Mouse (Mus musculus) midbrain, embryonic 15.5 days (tissue): ENCODE results near the gene Nudt14. TPM values are rescaled to one million over a fixed set of nuclear protein-coding genes. Genes with fewer than 3 reads are reported as not detected.

Source experiments
- ATAC-seq: fragments of 200-750 bp; cut with Nextera tagmentation; replicated peaks from 2 replicates; pipeline ENCODE4 v1.8.0; 2017; ENCODE audit warnings: moderate TSS enrichment
- H3K27ac ChIP-seq: fragments of 300-500 bp; sonication (generic); 2 replicates; pipeline ENCODE4 v1.5.1; 2015; ENCODE audit warnings: mild to moderate bottlenecking, inconsistent platforms
- H3K27me3 ChIP-seq: fragments of 300-500 bp; sonication (generic); replicated peaks from 2 replicates; pipeline ENCODE4 v1.6.1; 2015; ENCODE audit warnings: inconsistent platforms
- H3K36me3 ChIP-seq: fragments of 300-500 bp; sonication (generic); replicated peaks from 2 replicates; pipeline ENCODE4 v1.6.1; 2015; ENCODE audit warnings: inconsistent platforms
- H3K4me1 ChIP-seq: fragments of 300-500 bp; sonication (generic); 2 replicates; pipeline ENCODE4 v1.6.1; 2015; ENCODE audit warnings: inconsistent platforms
- H3K4me2 ChIP-seq: fragments of 300-500 bp; sonication (generic); 2 replicates; pipeline ENCODE4 v1.6.1; 2015; ENCODE audit warnings: inconsistent platforms, mild to moderate bottlenecking, moderate library complexity
- H3K4me3 ChIP-seq: fragments of 300-500 bp; sonication (generic); 2 replicates; pipeline ENCODE4 v1.5.1; 2015; ENCODE audit warnings: mild to moderate bottlenecking, inconsistent platforms
- H3K9ac ChIP-seq: fragments of 300-500 bp; sonication (generic); 2 replicates; pipeline ENCODE4 v1.6.1; 2015; ENCODE audit warnings: mild to moderate bottlenecking, inconsistent platforms
- H3K9me3 ChIP-seq: fragments of 300-500 bp; sonication (generic); 2 replicates; pipeline ENCODE4 v1.6.1; 2016; ENCODE audit warnings: inconsistent platforms
- WGBS: fragments of 180-500 bp; shearing (Covaris S2); methylation state at CpG from one replicate; pipeline ENCODE4 v1.1.7; 2015; ENCODE audit warnings: mixed read lengths; 5-methylcytosine and 5-hydroxymethylcytosine counted together
- polyA plus RNA-seq: library from polyadenylated mRNA; unstranded; fragments of >200 nt; fragmentation: Nextera tagmentation; extraction: Ambion mirVana; gene quantifications from 2 replicates; pipeline ENCODE4 v1.2.1, GENCODE M21; 2015

Gene Nudt14
- polyA plus RNA-seq, 1 experiment from 2014 or later = 60.8 TPM

DNA sequence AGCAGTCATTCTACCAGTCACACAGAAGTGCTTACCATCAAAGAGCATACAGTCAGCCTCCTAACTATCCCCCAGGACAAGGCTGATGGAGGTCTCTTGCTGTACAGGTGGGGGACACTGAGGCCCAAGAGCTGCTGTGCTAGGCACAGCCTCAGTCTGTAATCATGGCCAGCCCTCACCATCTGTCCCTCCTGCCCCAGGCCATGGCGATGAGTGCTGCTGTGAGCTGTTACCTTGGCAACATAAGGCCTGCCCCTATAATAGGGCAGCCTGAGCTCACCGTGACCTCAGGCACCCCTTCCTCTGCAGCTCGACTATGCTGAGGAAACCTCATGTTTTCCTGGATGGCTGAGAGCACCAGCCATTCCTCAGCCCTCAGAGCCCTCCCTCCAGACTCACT, 19.4 kb downstream of the Nudt14 start:
- peaks cover 32% of the 10 kb centered on the region for H3K4me1 ChIP-seq
- 0 out of 2 replicates have a peak, but pooled peaks cover 2% of the 10 kb centered on the region for H3K27me3 ChIP-seq
- no peak overlapping the region for H3K27ac ChIP-seq
- H3K9ac ChIP-seq = no peak overlapping the region
- no peak overlapping the region for H3K4me3 ChIP-seq
- no peak overlapping the region for H3K4me2 ChIP-seq
- 11% methylated on average over 3 of the region's 3 CpGs for WGBS
- H3K9me3 ChIP-seq = no peaks in the 10 kb centered on the region
- H3K36me3 ChIP-seq = peaks cover 10% of the 10 kb centered on the region; the same call in 1 of the 2 replicates
- no peak for ATAC-seq

DNA sequence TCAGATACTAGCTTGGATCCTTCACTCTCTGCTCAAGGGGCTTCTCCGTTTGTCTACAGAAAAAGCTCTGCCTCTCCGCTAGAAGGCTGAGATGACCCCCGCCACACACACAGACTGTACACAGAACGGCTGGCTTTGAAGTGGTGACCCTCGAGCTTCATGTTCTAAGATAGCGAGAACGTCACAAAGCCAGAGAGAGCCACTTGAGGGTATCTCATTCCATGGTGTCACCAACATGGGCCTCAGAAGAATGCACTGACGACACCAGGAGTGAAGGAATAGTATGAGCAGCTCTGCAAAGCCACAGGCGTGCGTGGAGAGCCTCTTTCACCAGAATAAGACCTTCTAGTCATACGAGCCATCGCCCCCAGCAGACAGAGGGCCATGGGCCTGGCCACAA, 20.4 kb downstream of the Nudt14 start:
- Histone ChIP-seq H3K27ac (no peak overlapping the region), H3K9me3 (no peaks in the 10 kb centered on the region), H3K36me3 (peaks cover 18% of the 10 kb centered on the region; the same call in 1 of the 2 replicates), H3K9ac (no peak overlapping the region), H3K4me1 (peaks cover 21% of the 10 kb centered on the region), H3K4me2 (no peak overlapping the region), H3K4me3 (no peak overlapping the region), H3K27me3 (no peaks in the 10 kb centered on the region)
- 84% methylated on average over 12 of the region's 12 CpGs for WGBS
- no peak for ATAC-seq

DNA sequence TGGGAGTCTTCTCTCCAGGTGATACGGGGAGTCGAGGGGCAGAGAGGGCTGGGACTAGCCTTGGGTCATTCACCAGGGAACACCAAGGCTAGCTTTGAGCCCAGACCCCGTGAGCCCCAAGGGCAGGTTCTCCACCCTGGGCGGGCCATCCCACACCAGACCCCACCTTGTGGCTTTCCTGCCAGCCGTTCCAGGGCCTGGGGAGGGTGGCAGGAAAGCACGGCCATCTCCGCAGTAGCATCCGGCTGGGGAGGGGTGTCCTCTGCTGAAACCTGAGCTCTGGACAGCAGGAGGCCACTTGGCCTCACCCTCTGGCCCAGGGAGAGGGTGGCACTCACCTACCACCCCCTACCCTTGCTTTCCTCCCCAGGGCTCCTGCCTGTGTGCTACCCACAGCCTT, 24.0 kb downstream of the Nudt14 start:
- ATAC-seq = no peak
- H3K36me3 ChIP-seq = peaks cover 41% of the 10 kb centered on the region
- H3K9ac ChIP-seq = no peak overlapping the region
- H3K4me3 ChIP-seq = no peak overlapping the region
- H3K9me3 ChIP-seq = no peaks in the 10 kb centered on the region
- peaks cover 13% of the 10 kb centered on the region for H3K4me1 ChIP-seq
- no peaks in the 10 kb centered on the region for H3K27me3 ChIP-seq
- no peak overlapping the region for H3K4me2 ChIP-seq
- H3K27ac ChIP-seq = no peak overlapping the region
- WGBS = 69% methylated on average over 8 of the region's 8 CpGs

DNA sequence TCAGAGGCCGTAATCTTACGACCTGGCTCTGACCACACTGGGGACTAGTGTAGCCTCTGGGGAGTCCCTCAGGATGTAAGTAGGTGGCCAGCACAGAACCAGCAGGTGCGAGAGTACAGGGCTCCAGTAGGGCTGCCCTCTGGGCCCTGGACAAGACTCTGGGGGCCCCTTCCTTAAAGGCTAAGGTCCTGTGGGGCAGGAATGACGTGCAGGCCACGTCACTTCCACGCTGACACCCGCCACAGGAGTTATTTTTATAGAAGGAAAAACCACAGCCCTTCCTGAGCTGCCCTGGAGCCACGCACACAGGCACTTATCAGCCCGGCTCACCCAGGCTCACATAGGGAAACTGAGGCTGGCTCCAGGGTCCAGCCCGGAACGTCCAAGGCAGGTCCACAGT, 24.4 kb downstream of the Nudt14 start:
- Histone ChIP-seq H3K4me2 (no peak overlapping the region), H3K36me3 (peaks cover 43% of the 10 kb centered on the region), H3K9ac (no peak overlapping the region), H3K4me1 (peaks cover 8% of the 10 kb centered on the region), H3K27me3 (no peaks in the 10 kb centered on the region), H3K27ac (no peak overlapping the region), H3K4me3 (no peak overlapping the region), H3K9me3 (no peaks in the 10 kb centered on the region)
- no peak for ATAC-seq
- WGBS = 81% methylated on average over 11 of the region's 11 CpGs

GRCm38 (mm10) chr12:112916698-112917400, 25.1 kb downstream of the Nudt14 start:
- no peak overlapping the region for H3K4me3 ChIP-seq
- no peak overlapping the region for H3K27ac ChIP-seq
- WGBS = 85% methylated on average over 16 of the region's 16 CpGs
- H3K9me3 ChIP-seq = no peaks in the 10 kb centered on the region
- H3K4me1 ChIP-seq = 0 out of 2 replicates have a peak, but pooled peaks cover 2% of the 10 kb centered on the region
- peaks cover 43% of the 10 kb centered on the region for H3K36me3 ChIP-seq
- H3K9ac ChIP-seq = no peak overlapping the region
- H3K4me2 ChIP-seq = no peak overlapping the region
- ATAC-seq = no peak
- H3K27me3 ChIP-seq = no peaks in the 10 kb centered on the region

GRCm38 (mm10) chr12:112915587-112915986, 26.3 kb downstream of the Nudt14 start:
- Histone ChIP-seq H3K27me3 (no peaks in the 10 kb centered on the region), H3K9ac (no peak overlapping the region), H3K4me3 (no peak overlapping the region), H3K9me3 (no peaks in the 10 kb centered on the region), H3K36me3 (peaks cover 55% of the 10 kb centered on the region), H3K4me1 (no peaks in the 10 kb centered on the region), H3K27ac (no peak overlapping the region), H3K4me2 (no peak overlapping the region)
- ATAC-seq = no peak
- WGBS = 75% methylated on average over 13 of the region's 13 CpGs

DNA sequence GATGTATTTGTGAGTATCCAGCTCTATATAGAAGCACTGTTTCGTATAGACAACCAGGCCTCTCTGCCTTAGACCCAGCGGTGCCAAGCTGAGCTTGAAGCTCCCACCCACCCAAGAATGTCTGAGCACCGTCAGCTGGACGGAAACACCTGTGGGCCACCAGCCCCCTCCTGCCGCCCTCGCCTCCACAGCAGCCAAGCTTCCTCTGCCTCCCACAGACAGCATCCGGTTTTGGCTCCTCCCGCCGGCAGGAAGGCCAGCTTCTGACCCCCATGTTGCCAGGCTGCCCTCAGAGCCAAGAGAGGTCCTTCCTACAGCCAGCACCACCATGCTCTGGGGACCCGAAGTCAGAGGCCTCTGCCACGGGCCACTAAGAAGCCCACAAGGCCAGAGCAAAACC, 27.4 kb downstream of the Nudt14 start:
- 84% methylated on average over 11 of the region's 11 CpGs for WGBS
- no peaks in the 10 kb centered on the region for H3K4me1 ChIP-seq
- no peak overlapping the region for H3K27ac ChIP-seq
- H3K9me3 ChIP-seq = no peaks in the 10 kb centered on the region
- ATAC-seq = no peak
- no peaks in the 10 kb centered on the region for H3K27me3 ChIP-seq
- no peak overlapping the region for H3K4me2 ChIP-seq
- no peak overlapping the region for H3K4me3 ChIP-seq
- no peak overlapping the region for H3K9ac ChIP-seq
- peaks cover 59% of the 10 kb centered on the region for H3K36me3 ChIP-seq

GRCm38 (mm10) chr12:112912951-112913745, 28.8 kb downstream of the Nudt14 start:
- no peak overlapping the region for H3K4me3 ChIP-seq
- H3K36me3 ChIP-seq = peaks cover 71% of the 10 kb centered on the region
- no peak overlapping the region for H3K4me2 ChIP-seq
- H3K27ac ChIP-seq = no peak overlapping the region
- no peak for ATAC-seq
- no peaks in the 10 kb centered on the region for H3K9me3 ChIP-seq
- no peaks in the 10 kb centered on the region for H3K27me3 ChIP-seq
- no peak overlapping the region for H3K9ac ChIP-seq
- WGBS = 91% methylated on average over 28 of the region's 28 CpGs
- no peaks in the 10 kb centered on the region for H3K4me1 ChIP-seq

- no peaks in the 10 kb centered on the region for H3K9me3 ChIP-seq
- ATAC-seq = no peak
- H3K4me3 ChIP-seq = no peak overlapping the region
- H3K27me3 ChIP-seq = no peaks in the 10 kb centered on the region
- no peak overlapping the region for H3K27ac ChIP-seq
- H3K36me3 ChIP-seq = peaks cover 63% of the 10 kb centered on the region
- H3K4me1 ChIP-seq = no peaks in the 10 kb centered on the region
- H3K4me2 ChIP-seq = no peak overlapping the region
- H3K9ac ChIP-seq = no peak overlapping the region
- 91% methylated on average over 17 of the region's 17 CpGs for WGBS
These were observed 30.2 kb downstream of the Nudt14 start for GRCm38 (mm10) chr12:112911701-112912100.

GRCm38 (mm10) chr12:112908991-112909390, 32.9 kb downstream of the Nudt14 start:
- H3K4me1 ChIP-seq = no peaks in the 10 kb centered on the region
- no peak overlapping the region for H3K9ac ChIP-seq
- 97% methylated on average over 22 of the region's 22 CpGs for WGBS
- peaks cover 56% of the 10 kb centered on the region for H3K36me3 ChIP-seq
- H3K4me2 ChIP-seq = no peak overlapping the region
- H3K4me3 ChIP-seq = no peak overlapping the region
- H3K27ac ChIP-seq = no peak overlapping the region
- no peaks in the 10 kb centered on the region for H3K27me3 ChIP-seq
- ATAC-seq = no peak
- no peaks in the 10 kb centered on the region for H3K9me3 ChIP-seq

GRCm38 (mm10) chr12:112905001-112905400, 36.9 kb downstream of the Nudt14 start:
- H3K4me1 ChIP-seq = no peaks in the 10 kb centered on the region
- WGBS = 80% methylated on average over 5 of the region's 5 CpGs

DNA sequence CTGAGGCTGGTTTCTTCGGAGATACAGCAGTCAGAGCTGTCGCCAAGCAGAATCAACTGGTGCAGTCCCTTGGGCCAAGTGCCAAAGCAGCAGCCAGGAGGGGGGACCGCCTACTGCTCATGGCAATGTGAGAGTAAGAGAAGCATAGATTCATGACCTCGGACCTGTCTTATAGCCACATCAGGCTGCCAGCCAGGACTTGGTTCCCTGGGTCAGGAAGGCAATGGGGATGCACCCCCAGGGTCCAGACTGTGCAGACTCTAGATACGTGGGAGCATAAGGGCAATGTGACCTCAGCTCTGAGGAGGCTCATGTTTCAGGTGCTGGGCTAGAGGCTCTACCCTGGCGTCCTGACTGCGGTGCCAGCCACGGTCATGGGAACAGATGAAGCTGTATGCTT, 38.0 kb downstream of the Nudt14 start:
- Histone ChIP-seq H3K27me3 (no peaks in the 10 kb centered on the region), H3K4me2 (no peak overlapping the region), H3K9ac (no peak overlapping the region), H3K9me3 (no peaks in the 10 kb centered on the region), H3K4me3 (no peak overlapping the region), H3K27ac (no peak overlapping the region), H3K36me3 (peaks cover 17% of the 10 kb centered on the region), H3K4me1 (no peaks in the 10 kb centered on the region)
- no peak for ATAC-seq
- 74% methylated on average over 8 of the region's 8 CpGs for WGBS

More at GRCm38 (mm10) chr12:112905001-112905400, 36.9 kb downstream of the Nudt14 start:
- Histone ChIP-seq H3K4me2 (no peak overlapping the region), H3K27me3 (no peaks in the 10 kb centered on the region), H3K9me3 (no peaks in the 10 kb centered on the region), H3K9ac (no peak overlapping the region), H3K27ac (no peak overlapping the region), H3K36me3 (peaks cover 27% of the 10 kb centered on the region), H3K4me3 (no peak overlapping the region)
- ATAC-seq = no peak
